Mouse (Mus musculus) right cerebral cortex, adult 18-20 months (tissue): ENCODE measurements around the gene Crat.

ENCODE experiments used
- DNase-seq: peaks from one replicate; pipeline ENCODE4 v3.0.0; 2022; ENCODE audit warnings: mixed read lengths

Crat gene

GRCm38 (mm10) chr2:30402351-30402826, 13.2 kb downstream of the Crat start:
- no peak for DNase-seq

GRCm38 (mm10) chr2:30401581-30401980, 14.0 kb downstream of the Crat start:
- no peak for DNase-seq

DNA sequence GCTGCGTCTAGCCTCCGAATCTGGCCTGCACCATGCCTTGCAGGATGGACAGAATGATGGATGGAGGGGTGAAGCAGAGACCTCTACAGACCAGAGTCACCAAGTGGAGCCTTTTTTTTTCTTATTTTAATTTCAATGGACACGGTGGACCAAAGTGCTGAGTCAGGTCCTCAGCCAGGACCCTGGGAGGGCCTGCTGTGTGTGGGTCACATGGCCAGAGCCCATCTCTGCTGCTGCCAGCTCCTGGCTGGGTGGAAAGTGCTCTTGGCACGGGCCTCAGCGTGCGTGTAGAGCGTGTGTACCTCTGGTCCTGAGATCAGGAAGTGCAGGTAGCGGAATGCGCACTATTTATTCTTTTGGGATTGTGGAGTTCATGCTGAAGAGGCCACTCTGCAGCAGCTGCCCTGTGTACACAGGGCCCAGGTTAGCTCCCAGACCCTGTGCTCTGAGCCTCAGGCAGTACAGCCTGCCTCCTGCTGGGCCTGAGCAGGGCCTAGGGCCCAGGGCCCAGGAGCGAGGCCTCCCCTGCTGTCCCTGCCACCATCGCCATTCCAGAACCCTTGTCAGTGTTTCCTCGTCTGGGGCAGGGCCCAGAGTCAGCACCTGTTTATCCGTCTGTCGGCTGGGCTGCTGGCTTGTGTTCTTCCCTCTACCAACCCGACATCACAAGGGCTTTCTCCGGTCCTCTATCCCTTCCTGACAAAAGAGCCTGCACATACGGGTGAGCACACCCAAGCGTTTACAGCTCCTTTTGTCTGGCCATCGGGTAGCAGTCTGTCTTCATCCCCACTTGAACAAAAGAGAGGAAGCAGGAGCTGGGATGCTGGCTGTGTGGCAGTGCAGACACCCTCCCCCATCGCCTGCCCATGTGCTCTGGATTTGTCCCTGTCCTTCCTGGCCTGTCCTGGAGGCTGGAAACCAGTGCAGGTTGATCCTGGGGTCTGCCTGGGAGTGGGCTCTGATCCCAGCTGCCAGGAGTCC, 16.1 kb downstream of the Crat start:
- DNase-seq: no peak

DNA sequence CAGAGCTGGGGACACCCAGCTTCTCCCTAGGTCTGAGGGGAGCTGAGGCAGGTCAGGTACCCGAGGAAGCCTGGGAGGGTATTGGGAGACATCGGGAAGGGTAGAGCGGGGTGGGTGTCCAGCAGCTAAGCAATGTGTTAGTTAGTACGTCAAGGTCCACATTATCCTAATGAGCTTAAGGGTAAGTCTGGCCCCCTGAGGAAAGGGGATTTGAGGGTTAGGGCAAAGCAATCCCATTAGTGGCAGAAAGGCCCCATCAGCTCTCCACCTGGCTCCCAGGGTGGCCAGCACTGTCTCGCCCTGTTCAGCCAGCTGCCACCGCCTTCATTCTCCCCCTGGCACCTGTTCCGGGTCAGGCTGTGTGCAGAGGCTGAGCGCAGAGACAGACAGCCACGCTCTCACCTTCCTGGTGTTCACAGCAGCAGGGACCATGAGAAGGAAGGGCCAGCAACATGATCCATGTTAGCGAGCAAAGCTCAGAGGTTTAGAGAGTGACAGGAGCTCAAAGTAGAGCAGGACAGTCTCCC, 17.6 kb downstream of the Crat start:
- no peak for DNase-seq

DNA sequence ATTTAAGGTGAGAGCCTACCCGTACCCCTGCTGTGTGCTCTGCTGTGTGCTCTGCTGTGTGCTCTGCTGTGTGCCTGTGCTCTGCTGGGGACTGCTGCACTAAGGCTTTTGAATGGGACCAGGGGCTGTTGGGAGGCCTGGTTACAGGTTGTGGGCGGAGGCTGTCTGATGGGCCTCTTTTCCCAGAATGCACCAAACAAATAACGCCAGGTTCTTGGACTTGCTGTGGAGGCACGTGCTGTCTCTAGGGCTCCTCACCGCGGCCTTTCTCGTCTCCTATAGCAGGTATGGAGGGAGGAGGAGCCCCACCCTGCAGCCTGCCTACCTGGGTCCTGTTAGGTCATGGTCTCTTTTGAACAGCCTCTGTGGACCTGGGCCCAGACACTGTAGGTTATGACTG, 19.4 kb downstream of the Crat start:
- DNase-seq: no peak

- no peak for DNase-seq
Measured at GRCm38 (mm10) chr2:30395757-30396156, 19.9 kb downstream of the Crat start.

DNA sequence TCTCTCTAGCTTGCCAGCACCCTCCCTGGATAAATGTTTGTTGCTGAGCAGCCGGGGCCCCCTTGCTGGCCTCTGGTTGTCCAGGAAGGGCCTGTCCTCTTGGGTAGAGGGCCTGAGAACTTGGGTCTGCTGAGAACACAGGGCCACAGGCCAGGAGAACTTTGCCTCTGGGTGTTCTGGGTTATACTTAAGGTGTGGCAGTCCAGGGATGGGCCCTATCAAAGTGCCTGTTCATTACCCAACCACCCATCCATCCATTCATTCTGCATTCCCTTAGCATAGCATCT, 22.3 kb downstream of the Crat start:
- no peak for DNase-seq

GRCm38 (mm10) chr2:30392577-30393369, 22.8 kb downstream of the Crat start:
- DNase-seq: peak; percentile 60

- peak; percentile 99 for DNase-seq
Measured at GRCm38 (mm10) chr2:30392114-30392576, 23.5 kb downstream of the Crat start, which contains the start of gene Dolpp1. TSS of gene Dolpp1 (plus strand) at chr2:30392254.

DNA sequence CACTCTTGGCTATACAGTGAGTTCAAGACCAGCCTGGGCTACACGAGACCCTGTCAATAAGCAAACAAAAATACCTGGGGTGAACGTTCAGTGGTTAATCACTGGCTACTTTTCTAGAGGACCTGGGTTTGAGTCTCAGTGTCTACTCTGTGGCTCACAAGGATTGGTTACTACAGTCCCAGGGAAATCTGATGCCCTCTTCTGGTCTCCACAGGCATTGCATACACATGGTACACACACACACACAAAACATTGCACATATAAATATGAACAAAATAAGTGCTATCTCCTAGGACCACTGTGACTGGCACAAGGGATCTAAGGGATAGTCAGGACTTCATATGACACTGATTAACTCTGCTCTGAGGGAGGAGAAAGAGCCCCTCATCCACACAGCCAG, 26.6 kb downstream of the Crat start:
- no peak for DNase-seq

GRCm38 (mm10) chr2:30386913-30387312, 28.7 kb downstream of the Crat start:
- no peak for DNase-seq

DNA sequence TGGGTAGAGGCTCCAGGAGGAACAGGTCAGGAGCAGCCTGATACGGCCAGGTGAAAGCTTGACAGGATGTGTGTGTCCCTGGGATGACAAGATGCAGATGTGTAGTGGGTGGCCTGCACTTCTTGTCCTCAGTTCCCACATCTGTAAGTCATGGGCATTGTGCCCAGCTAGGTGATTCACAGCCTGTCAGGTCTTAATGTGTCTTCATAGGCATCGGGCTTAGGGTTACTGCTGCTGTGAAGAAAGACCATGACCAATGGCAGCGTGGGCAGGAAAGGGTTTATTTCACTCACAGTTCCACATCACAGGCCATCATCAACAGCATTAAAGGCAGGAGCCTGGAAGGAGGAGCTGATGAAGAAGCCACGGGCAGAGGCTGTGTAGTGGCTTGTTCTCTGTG, 30.0 kb downstream of the Crat start:
- DNase-seq: no peak

DNA sequence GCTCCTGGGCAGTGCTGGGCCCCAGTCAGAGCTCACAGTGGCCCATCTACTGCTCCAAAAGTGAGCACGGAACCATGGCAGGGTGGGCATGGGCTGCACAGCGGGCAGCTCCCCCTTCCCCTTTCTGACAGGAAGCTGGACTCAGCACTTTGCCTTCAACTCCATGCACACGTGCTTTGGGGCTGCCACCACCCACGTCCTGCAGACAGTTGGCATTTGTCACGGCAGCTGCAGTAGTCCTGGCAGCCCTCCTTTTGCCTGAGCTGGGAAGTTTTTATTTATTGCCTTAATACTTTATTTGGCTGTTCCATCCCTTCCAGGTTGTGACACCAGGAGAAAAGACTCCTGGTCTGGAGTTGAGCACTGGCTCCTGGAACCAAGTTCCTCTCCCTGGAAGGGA, 30.8 kb downstream of the Crat start:
- DNase-seq: no peak

- DNase-seq: no peak
Measured at GRCm38 (mm10) chr2:30381377-30381725, 34.3 kb downstream of the Crat start.

DNA sequence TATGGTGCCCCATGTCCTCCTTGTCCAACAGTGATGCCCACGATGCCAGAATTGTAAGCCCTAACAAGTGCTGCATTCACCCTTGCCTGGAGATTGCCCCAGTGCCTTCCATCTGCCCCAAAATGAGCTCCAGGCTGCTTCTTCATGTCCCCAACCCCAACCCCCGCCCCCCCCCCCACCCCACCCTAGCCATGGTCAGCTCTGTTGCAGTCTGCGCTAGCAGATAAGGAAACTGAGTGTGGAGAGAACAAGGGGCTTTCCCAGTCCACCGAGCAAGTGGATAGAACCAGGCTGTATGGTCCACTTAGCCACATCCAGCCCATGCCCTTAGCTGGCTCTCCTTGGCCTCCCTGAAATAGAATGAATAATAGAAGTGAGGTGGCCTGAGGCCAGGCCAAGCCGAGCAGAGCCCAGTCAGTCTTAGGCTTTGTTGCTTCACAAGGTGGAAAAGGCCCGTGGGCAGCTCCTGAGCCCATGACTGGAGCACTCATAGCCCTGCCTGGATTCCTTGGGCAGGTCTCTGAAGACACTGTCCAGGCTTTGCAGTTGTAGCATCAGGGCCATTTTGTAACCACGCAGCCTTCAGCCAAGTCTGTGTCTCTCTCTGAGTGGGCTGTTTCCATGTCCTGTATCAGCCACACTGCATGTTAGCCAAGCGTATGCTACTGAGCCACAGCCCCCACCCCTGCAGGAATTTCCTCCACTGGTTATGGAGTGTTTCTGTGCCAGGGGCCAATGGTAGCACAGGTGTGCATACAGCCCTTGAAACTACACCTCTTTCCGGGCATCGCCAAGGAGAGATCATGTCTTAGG, 34.8 kb downstream of the Crat start:
- no peak for DNase-seq

DNA sequence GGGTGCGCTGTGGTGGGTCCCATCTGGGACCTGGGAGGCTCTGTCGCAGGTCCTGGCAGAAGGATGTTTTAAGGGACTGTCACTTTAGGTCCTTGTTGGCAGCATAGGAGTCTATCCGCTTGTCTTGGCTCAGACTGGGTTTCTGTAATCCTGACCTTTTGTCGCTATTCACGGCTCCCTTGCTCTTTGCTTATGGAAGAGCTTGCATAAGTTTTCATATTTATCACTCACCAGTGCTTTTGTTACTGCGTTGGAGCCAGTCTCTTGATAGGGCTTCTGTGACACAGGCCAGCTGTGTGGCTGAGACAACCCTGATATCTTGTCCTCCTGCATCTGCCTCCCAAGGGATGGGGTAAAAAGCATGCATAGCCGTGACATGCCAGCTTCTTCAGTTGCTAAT, 36.3 kb downstream of the Crat start:
- no peak for DNase-seq

DNA sequence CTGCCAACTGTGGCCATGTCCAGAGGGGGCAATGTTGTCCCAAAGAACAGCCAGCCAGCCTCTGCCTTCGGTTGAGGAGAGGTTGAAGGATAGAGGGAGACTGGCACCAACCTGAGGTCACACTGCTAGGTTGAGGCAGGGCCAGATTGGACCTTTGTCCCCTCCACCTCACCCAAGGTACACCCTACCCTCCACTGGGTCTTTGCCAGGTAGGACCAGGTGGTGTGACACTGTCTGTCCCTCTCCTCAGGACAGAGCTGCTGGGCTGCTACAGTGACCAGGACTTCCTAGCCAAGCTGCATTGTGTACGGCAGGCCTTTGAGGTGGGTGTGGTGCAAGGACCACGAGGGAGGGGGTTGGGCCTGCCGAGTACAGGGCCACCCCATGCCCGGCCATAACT, 37.9 kb downstream of the Crat start:
- no peak for DNase-seq

DNA sequence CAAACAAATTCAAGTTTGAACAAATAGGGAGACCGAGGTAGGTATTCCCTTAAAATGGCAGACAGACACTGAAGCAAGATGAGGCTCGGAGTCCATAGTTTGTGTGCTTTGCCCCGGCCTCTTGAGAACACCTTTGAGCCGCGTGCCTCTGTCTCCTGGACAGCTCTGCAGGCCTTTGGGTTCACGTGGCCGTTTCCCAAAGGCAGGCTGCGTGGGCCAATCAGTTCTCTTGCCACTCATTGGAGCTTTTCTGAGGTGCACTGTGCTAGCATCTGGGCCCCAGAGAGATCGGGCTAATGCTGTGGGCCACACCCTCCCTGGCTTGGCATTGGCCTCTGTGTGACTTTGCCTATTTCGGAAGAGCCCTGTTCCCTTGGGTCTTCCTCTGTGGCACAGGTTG, 39.7 kb downstream of the Crat start:
- no peak for DNase-seq

DNA sequence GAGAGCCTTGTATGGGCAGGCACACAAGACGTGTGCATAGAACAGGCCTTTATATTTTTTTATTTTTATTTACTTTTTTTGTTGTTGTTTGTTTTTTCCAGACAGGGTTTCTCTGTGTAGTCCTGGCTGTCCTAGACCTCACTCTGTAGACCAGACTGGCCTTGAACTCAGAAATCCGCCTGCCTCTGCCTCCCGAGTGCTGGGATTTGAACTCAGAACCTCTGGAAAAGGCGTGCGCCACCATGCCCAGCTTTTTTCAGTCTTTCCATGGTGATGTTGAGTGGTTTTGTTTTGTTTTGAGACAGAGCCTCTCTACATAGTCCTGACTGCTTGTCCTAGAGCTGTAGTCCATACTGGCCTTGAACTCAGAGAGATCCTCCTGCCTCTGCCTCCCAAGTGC, 42.9 kb downstream of the Crat start:
- DNase-seq: no peak

DNA sequence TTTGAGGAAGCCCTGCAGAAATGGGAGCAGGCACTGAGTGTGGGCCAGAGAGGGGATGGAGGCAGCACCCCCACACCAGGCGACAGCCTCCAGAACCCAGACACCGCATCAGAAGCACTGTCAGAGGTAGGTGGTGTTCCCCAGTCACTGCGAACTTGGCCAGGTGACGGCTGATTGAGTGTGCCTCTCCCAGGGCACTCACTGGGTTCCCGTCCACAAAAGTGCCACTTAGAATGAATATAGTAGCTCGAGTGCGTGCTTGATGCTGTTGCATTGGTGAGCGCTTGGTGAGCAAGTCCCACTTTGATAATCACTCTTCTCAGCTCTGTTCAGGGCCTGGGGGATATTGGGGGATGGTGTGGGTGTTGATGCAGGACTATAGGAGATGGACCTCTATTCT, 44.1 kb downstream of the Crat start:
- no peak for DNase-seq

DNA sequence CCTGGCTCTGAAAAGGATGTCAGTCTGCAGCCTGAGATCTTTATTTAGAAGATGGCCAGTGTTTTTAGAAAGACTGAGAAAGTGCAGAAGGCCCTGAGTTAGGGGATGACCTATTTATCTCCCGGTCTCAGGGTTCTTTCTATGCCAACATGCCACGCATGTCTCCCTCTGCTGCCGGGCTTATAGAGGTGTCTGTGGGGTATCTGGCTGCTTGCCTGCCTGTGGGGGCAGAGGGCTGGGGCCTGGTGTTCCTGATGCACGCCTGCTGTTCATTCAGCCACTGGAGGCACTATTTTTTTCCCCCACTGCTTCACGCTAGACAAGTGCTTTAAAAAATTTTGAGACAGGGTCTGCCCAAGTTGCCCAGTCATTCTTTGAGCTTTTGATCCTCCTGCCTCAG, 49.4 kb downstream of the Crat start:
- no peak for DNase-seq

- DNase-seq: no peak
Measured at GRCm38 (mm10) chr2:30365281-30366069, 50.1 kb downstream of the Crat start.
